Mouse (Mus musculus) gastrocnemius, postnatal 36 days (tissue): ENCODE data around the gene Zfp53. TPM values are rescaled to one million over a fixed set of nuclear protein-coding genes. Genes with fewer than 3 reads are reported as not detected.
"Not testable (repeated sequence)": the region's sequence is repeated elsewhere in the genome, so short reads cannot be mapped to it uniquely, and the experiment has no call there.

Experiments
- DNase-seq, 2 experiments: peaks; one replicate each; pipeline ENCODE4 v3.0.0; 2022
- intact Hi-C: fragments of 180-260 bp; cut with DNase I; formaldehyde crosslinking; loops from one replicate; pipeline ENCODE4 v1.15.1; 2025
- long read RNA-seq, 2 experiments: library from polyadenylated mRNA; stranded (forward); transcript quantifications; one replicate each; pipeline ENCODE4 v2.0.0; 2021
- total RNA-seq, 2 experiments: library from RNA; stranded (reverse); gene quantifications; 2 replicates each; pipeline ENCODE4 v1.2.3; 2021

Gene Zfp53
- 1 to 10 TPM; 1.3 to 1.8 TPM for total RNA-seq
- long read RNA-seq, experiment 1, partial matches to known transcripts = 1 of 1 reads
- long read RNA-seq, experiment 1, other reads (novel, unspliced or antisense) = 0 of 1 reads
- long read RNA-seq, experiment 2, partial matches to known transcripts = 0 of 9 reads
- long read RNA-seq, experiment 2, other reads (novel, unspliced or antisense) = 9 of 9 reads

DNA sequence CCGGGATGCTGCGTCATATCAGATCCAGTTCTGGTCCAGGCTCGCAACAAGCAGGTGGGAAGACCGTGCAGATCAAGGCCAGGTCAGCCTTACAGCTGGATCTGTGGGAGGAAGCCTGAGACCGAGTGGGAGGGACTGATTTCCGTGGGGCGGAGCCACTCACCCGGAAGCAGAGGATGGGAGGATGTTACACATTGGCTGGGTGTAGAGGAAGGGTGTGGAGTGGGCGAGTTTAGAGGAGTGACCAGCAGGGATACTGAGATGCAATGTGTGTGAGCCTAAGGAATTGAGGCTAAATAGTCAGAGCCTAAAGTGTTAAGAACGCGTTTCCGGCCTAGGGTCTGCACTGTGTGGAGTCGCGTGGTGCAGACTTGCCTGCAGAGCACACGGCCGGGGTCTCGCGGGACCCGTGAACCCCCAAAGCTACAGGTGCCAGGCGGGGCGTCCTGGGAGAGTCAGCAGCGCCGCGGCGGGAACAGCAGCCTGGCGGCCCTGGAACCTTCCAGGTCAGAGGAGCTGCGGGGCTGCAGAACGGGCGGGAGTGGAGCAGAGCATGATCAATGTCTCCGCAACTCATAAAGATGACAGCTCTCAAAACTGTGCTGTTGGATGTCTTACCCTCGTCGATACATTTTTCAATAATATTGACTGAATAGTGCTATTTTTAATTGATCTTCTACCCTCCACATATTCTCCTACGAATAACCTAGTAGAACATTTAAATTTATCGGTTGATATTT, at the start of gene Zfp53:
Gene Zfp53, plus strand, starts transcription at position 239 of the 740 bp plus-strand sequence.
- DNase-seq = peak; percentile 81 to 84
- intact Hi-C loops = no loop called here

DNA sequence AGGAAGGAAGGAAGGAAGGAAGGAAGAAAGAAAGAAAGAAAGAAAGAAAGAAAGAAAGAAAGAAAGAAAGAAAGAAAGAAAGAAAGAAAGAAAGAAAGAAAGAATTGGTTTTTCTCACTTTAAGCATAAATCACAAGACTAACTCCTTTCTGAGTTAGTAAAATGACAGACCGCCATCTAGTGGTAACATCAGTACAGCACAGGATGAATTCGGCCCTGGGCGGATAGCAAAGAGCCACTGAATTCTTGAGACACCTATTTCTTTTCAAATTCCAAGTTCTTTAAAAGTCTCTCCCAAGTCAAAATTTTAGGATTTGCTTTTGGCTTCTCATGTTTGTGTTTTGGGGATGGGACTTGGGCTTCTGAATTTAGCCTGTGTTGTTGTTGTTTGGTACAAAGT, 39.1 kb upstream of the Zfp53 start:
- intact Hi-C loops = loop anchor here (2.0 to 5.0 kb wide), 2 partner anchors 55 to 68 kb away; no protein-coding TSS in a partner anchor

DNA sequence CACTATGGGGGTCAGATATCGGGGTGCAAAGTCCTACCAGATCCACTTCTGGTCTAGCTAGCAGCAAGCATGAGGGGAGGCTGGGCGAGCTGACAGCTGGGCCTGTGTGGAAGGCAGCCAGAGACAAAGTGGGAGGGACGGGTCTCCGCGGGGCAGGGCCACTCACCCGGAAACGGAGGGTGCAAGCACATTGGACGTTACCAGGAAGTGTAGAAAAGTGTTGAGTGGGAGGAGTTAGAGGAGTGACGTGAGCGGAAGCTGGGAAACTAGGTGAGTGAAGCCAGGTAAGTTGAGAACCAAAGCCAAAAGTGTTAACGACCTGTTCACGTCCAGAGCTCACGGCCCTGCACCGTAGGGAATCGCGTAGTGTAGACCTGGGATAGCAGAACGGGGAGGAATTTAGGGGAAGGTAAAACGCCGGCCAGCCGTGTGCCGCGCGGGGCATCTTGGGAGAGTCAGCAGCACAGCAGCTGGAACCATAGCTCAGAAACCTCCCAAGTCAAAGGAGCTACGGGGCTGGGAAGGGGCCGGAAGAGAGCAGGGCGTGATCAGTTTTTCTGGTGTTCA, 38.6 kb upstream of the Zfp53 start, which contains the start of gene Zfp51:
Gene Zfp51, plus strand, starts transcription at position 237 of the 567 bp plus-strand sequence.
- intact Hi-C loops = no loop called here

More for the DNA sequence above, 39.1 kb upstream of the Zfp53 start:
- peak; percentile 25 to 46 for DNase-seq

DNA sequence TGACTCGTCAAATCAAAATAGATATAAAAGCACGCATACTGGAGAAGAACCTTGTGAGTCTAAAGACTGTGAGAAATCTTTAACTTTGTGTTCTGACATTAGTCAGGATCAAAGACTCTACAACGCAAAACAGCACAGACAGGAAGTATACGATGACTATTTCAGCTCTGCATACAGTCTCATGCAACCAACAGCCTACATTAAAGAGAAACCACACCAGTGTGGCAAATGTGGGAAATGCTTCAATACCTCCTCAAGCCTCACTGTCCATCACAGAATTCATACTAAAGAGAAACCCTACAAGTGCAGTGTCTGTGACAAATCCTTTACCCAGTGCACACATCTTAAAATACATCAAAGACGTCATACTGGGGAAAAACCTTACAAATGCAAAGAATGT, 25.2 kb upstream of the Zfp53 start:
- intact Hi-C loops = no loop called here
- no peak for DNase-seq

More for the DNA sequence above, 38.6 kb upstream of the Zfp53 start, which contains the start of gene Zfp51:
- peak; percentile 89 to 93 for DNase-seq

DNA sequence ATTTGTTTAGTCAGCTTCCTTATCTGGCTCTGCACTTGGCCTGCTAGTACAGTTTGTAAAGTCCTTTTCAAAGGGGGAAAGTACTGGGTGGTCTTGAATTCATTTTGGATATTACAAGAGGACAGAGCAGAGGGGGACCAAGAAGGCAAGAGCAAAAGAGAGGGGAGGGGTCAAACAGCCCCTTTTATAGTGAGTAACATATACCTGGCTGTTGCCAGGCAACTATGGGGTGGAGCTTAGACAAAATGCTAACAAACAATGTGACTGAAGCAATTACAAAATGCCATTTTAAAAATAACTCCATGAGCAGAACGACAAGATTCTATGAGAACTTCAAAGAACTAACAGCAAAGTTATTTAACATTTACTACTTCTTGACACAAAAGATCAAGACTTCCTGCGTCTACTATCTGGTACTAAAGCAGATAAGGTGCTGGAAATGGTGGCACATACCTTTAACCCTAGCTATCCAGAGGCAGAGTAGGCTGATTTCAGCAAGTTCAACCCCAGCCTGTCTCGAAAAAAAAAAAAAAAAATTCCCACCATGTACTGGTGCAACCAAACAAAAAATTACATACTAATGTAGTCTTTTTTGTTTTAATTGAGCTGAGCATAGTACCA, 16.7 kb upstream of the Zfp53 start:
- DNase-seq = no peak
- intact Hi-C loops = no loop called here

DNA sequence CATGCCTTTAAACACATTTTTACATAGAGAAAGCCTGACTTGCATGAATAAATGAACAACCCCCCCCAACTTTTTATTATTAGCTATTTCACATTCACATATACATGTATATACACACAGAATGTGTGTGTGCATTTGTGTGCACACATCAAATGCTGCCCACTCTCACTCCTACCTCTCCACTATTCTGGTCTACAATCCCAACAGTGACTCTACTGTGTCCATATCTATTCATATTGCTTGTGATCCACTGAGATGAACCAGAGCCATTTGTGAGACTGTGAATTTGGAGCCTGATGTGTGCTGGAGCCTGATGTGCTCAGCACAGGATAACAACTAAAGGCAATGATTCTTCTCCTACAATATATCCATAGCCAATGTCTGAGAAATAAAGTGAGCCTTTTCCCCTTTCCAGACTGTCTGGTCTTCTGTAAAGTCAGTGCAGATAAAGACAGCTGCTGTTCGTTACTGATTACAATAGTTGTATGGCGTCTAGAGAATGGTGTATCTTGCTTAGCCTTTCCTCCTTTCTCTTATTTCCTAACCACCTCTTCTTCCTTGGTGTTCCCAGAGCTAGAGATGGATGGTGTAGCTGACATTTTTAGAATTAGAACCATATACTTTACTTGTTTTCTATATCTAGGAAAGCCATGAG, 16.0 kb upstream of the Zfp53 start:
- intact Hi-C loops = no loop called here
- DNase-seq = no peak

DNA sequence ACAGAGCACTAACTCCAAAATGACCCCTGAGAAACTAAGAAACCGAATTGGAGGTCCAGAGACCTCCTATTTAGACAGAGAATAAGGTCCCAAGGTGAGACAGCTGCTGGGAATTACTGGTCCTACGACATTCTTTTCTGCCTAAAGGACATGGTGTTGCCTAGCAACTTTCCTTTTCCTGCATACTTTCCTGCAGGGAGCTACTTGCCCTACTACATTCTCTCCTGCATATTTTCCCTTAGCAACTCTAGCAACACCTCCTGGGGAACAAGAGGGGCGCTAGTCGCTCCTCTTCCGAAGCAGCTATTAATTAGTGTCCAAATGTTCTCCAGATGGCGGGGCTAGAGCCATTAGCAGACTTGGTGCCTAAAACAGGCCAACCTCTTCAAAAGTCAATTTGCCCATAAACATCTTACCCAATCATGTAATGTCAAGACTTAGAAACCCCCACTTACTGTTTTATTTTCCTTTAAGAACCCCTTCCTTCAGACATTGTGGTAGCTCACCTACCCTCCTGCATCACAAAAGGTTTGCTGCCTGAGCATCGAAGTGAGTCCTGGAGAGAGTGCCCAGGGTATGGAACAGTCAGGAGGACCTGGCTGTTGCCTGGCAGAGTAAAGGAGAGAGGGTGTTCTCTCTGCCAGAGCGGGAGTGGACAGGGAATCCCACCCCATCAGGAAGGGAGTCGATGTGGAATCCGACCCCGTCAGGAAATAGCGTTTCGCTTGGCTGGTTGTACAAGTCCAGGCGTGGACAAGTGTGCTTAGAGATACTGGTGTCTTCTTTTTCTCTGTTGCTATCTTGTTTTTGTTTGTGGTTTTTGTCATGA, 15.2 kb upstream of the Zfp53 start:
- no peak for DNase-seq
- intact Hi-C loops = no loop called here

DNA sequence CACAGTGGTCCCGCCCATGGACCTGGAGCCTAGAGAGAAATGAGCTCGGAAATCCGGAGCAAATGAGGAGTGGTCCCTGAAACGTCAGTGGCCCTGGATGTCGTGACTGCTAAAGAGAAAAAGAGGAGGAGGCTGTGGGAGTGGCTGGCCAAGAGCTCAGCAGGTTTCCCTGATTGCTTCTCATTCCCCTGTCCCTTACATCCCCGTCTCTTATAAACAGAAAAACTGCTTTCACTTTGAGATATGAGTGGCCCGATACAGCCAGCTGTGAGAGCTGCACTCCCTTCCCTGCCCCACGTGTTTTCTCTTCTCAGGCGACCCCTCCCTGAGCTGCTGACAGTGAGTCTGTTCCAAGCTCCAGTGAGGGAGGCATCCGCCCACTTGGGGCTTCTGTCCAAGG, 14.1 kb upstream of the Zfp53 start:
- peak in 1 of 2 experiments; percentile 21 for DNase-seq
- intact Hi-C loops = not testable (repeated sequence)

DNA sequence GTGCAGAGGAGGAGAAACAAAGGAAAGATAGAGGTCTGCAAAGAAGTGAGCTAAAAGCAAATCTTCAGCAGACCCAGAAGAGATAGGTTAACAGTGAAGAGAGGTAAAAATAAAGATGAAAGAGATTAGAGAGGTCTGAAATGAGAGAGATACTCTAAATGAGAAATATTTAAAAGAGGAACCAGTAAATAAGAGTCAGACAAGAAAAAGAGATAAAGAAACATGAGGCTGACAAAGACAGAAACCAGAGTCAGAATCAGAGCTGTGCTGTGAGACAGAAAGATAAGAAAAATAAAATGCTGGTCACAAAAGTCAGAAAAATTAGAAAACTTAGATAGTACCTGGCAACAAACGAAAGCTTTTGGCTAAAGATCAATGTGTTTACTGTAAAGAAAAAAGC, 13.5 kb upstream of the Zfp53 start:
- intact Hi-C loops, DNase-seq: not testable (repeated sequence)

DNA sequence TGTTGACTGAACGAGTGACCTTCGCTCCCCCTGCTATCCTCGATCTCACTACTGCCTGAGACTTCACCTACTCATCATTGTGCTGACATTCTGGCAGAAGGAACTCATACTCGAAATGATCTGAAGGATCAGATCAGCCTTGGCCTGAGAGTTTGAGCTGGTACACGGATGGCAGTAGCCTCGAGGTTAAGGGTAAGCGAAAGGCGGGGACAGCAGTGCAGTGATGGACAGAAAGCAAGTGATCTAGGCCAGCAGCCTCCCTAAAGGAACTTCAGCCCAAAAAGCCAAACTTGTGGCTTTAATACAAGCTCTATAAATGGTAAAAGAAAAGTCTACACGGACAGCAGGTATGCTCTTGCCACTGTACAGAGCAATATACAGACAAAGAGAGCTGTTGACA, 12.4 kb upstream of the Zfp53 start:
- intact Hi-C loops, DNase-seq: not testable (repeated sequence)

DNA sequence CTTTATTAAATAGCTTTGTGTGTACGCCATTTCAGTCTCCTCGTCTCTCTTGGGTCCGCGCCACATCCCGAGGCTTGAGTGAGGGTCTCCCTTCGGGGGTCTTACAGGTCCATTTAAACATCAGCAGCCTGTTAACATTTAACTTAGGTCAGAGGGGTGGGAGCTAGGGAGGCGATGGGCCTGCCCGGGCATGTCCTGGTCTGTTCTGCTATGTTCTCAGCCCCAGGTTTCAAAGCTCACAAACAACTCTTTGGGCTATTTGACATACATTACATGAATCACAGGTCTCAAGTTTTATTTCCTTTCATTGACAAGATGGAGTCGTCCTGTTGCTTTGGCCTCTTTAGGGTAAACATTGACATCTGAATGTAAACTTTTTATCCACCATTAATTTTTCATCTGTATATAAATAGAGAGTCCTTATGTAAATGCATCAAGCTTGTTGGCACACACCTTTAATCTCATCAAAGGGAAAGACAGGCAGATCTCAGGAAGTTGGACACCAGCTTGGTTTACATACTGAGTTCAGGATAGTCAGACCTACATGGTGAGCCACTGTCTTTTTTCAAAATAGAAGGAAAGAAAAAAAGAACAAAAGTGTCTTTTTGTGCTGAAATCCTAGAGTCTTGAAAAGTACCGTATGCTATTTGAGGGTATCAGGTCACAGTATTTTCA, 10.6 kb upstream of the Zfp53 start:
- intact Hi-C loops, DNase-seq: not testable (repeated sequence)

DNA sequence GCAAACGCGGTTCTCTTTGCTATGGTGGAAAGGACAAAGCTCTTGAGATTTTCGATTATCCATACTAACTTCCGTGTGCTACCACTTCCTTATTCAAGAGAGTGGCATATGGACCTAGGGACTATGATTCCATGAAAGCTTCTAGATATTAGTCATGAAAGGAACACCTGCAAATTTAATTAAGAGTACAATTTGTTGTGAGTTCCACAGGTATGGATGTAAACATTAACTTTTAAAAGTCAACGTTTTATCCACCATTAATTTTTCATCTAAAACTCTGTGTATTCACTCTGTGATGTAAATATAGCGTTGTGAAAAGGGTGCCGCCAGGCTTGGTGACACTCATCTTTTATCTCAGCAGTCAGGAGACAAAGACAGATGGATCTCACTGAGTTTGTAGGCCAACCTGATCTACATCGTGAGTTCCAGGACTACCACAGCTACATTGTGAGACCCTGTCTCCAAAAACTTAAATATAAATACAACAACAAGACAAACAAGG, 753 bp downstream of the Zfp53 start:
- no peak for DNase-seq
- intact Hi-C loops = no loop called here

DNA sequence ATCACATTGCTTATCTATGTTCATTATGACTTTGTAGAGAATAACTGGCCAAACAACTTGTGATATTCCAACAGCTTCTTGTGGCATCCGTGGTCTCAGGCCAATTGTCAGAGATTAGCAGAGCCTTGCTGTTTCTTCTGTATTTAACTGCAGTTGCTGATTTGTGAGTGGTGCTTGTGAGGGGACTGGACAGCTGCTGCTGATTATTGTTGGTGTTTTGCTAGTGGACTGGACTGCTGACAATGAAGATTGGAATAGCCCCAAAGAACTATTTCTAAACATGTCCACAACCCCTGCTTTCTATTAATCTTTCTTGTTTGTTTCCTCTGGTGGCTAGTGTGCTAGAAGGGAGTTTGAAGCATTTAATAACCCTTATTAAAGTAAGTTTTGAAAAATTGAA, 12.6 kb downstream of the Zfp53 start:
- intact Hi-C loops = no loop called here
- no peak for DNase-seq

DNA sequence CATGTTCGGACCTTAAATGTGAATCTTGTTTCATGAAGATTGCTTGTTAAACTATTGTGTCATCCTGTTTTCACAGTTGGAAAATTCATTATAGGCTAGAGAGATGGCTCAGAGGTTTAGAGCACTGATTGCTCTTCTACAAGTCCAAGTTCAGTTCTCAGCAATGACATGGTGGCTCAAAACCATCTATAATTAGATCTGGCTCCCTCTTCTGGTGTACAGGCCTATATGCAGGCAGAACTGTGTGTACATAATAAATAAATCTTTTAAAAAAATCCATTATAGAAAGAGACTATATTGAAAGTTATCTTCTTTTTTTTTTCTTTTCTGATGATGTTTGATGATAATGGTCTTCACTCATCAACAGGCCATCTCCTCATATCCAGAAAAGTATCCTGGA, 15.7 kb downstream of the Zfp53 start:
- intact Hi-C loops = no loop called here
- no peak for DNase-seq

DNA sequence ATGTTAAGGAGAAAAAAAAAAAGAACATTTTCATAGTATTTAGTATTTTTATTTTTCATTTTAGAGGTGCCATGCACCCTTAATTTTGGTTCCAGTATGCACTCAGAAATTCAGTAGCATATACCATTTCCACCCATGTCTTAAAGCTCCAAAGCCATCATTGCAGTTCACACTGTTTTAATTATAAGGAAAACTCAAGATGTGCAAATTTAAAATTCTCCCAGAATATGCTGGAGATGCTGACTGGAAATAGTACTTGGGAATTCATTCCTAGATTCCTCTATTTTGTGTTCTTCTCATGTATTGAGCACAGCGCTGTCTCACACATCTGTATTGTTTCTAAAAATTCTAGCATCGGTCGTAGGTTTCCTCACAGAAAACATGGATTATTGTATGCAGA, 17.5 kb downstream of the Zfp53 start:
- intact Hi-C loops = no loop called here

DNA sequence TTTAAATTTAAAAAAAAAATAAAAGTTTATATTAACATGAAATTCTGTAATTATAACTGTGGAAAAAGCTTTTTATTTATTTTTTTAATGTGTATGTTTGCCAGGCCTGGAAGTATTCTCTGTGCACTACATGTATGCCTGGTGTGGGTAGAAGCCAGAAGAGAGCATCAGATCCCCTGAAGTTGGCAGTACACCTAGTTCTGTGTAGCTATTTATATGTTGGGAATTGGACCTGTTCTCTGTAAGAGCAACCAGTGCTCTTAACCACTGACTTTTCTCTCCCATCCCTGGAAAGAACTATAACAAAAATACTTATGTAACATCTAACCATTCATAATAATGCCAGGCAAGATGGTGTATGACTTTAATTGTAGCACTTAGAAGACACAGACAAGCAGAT, 21.0 kb downstream of the Zfp53 start:
- no peak for DNase-seq
- intact Hi-C loops = loop anchor here (5.0 kb wide), 1 partner anchor 237 kb away; no protein-coding TSS in a partner anchor

More for the DNA sequence above, 17.5 kb downstream of the Zfp53 start:
- DNase-seq = no peak

DNA sequence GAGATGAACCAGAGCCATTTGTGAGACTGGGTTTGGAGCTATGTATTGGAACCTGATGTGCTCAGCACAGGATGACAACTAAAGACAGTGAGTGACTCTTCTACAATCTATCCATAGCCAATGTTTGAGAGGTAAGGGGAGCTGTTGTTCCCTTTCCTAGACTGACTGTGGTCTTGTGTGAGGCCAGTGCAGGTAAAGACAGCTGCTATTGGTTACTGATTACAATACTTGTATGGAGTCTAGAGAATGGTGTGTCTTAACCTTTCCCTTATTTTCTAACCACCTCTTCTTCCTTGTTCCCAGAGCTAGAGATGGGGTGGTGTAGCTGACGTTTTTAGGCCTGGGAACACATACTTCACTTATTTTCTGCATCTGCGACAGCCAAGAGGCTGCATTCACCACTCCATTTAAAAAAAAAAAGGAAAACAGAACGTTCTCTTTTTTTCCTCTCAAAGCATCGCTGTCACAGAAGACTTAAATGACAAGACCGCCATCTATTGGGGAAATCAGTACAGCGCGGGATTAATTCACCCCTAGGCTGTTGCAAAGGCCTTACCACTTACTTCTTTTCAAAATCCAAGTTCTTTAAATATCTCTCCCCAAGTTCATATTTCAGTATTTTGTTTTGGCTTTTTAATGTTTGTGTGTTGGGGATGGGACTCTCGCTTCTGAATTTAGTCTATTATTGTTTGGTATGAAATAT, 26.8 kb downstream of the Zfp53 start:
- intact Hi-C loops = loop anchor here (2.0 to 5.0 kb wide), 2 partner anchors 19 to 68 kb away; partner anchors contain the start of gene Zfp52
- DNase-seq = peak in 1 of 2 experiments; percentile 53
